In the genomic region with DNA sequence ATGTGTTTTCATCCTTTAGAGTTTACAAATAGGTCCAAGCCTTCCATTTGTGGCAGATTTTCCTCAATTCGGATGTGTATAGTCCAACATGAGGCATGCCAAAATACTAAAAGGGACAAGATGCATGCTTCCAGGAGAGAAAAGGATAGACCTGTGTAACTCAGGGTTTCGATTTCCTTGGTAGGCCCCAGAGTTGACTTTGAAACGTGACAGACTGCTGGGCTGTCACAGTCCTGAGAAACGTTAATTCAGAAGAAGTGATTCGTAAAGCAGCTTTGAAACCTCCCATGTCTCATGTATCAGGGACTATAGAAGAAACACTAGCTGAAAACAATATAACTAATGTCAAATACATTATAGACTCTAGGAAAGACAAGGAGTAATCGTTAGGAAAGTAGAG, we compare ENCODE assay signal across 25 mouse cellular contexts.
DNase-seq lines count a peak whose midpoint lies in the region; ATAC-seq and TF ChIP-seq lines count a peak whose summit lies in the region.
"Had no signal": no experiment of that assay in that cellular context is flagged by ENCODE, and none has a peak within 500 bp of the region (broad histone marks: within the 10 kb centered on the region; RNA-seq: fewer than 3 reads in every experiment).

No protein-coding gene starts in this region.

- peaks cover 70% of the 10 kb centered on the region for H3K36me3 ChIP-seq in heart, adult 2 months (ENCODE audit: control insufficient read depth, insufficient read depth, low read length)
- H3K36me3 ChIP-seq in heart, embryonic 11.5 days (ENCODE audit: control insufficient read depth, insufficient read depth, low read length), result no peaks in the 10 kb centered on the region
- H3K36me3 ChIP-seq in limb, embryonic 11.5 days (ENCODE audit: control insufficient read depth, insufficient read depth, low read length), result no peaks in the 10 kb centered on the region
- H3K36me3 ChIP-seq in limb, embryonic 10.5 days, result no peaks in the 10 kb centered on the region
- peaks cover 14 to 47% of the 10 kb centered on the region in 2 experiments for H3K36me3 ChIP-seq in CH12.LX (replicated peaks in 1 of 2; ENCODE audit: control insufficient read depth in 1 of 2, insufficient read depth in 1 of 2, low read length in 1 of 2)
- H3K36me3 ChIP-seq: forebrain, embryonic 10.5 days; heart, embryonic 15.5 days had no signal

- peaks cover 35% of the 10 kb centered on the region for H3K4me1 ChIP-seq in heart, adult 2 months (ENCODE audit: control insufficient read depth, insufficient read depth, low read length)
- H3K4me1 ChIP-seq in heart, embryonic 11.5 days (ENCODE audit: control insufficient read depth, insufficient read depth, low read length), result peaks cover 5% of the 10 kb centered on the region; the same call in 1 of the 2 replicates
- H3K4me1 ChIP-seq in limb, embryonic 11.5 days (ENCODE audit: control insufficient read depth, insufficient read depth, low read length), result peaks cover 3% of the 10 kb centered on the region; the same call in 1 of the 2 replicates
- peaks cover 6% of the 10 kb centered on the region for H3K4me1 ChIP-seq in limb, embryonic 10.5 days
- H3K4me1 ChIP-seq in CH12.LX (ENCODE audit: control insufficient read depth in 1 of 2, insufficient read depth in 2 of 2), result peaks cover 28 to 89% of the 10 kb centered on the region in 2 experiments
- peaks cover 31% of the 10 kb centered on the region for H3K4me1 ChIP-seq in brown adipose tissue, adult 24 weeks (ENCODE audit: control insufficient read depth, insufficient read depth, insufficient read length, low read length)

- H3K9ac ChIP-seq in heart, adult 2 months (ENCODE audit: low read depth, low read length), result no peak overlapping the region
- H3K9ac ChIP-seq in heart, embryonic 11.5 days (ENCODE audit: low read depth, low read length), result no peak overlapping the region
- no peak overlapping the region for H3K9ac ChIP-seq in limb, embryonic 11.5 days (ENCODE audit: low read length)
- peak overlapping the region; percentile 17; the same call in 1 of the 2 replicates for H3K9ac ChIP-seq in CH12.LX (ENCODE audit: insufficient read depth, low read depth)
- H3K9ac ChIP-seq: forebrain, embryonic 13.5 days; heart, embryonic 12.5 days; heart, embryonic 15.5 days; hindbrain, embryonic 14.5 days had no signal

- H3K9me3 ChIP-seq in heart, embryonic 11.5 days (replicated peaks; ENCODE audit: control insufficient read depth, low read length), result no peaks in the 10 kb centered on the region
- no peaks in the 10 kb centered on the region for H3K9me3 ChIP-seq in limb, embryonic 11.5 days (ENCODE audit: control insufficient read depth, low read length)
- H3K9me3 ChIP-seq in limb, embryonic 10.5 days (replicated peaks), result no peaks in the 10 kb centered on the region
- H3K9me3 ChIP-seq in CH12.LX (replicated peaks; ENCODE audit: low read length), result no peaks in the 10 kb centered on the region
- H3K9me3 ChIP-seq: forebrain, embryonic 10.5 days; forebrain, embryonic 13.5 days; heart, embryonic 12.5 days; heart, embryonic 15.5 days had no signal

- TF ChIP-seq EP300 in heart, adult 2 months (IDR thresholded peaks at IDR 0.05; ENCODE audit: insufficient read depth, low read depth, low read length), result no peak
- TF ChIP-seq EP300 in CH12.LX (IDR thresholded peaks at IDR 0.05; ENCODE audit: low read length), result no peak

- no peak for TF ChIP-seq CTCF in heart, adult 2 months (IDR thresholded peaks at IDR 0.05)
- no peak for TF ChIP-seq CTCF in CH12.LX (conservative IDR thresholded peaks at IDR 0.05 in 1 of 2, IDR thresholded peaks at IDR 0.05 in 1 of 2; ENCODE audit: low read depth in 2 of 2, low read length in 2 of 2)

- TF ChIP-seq RAD21 in CH12.LX (IDR thresholded peaks at IDR 0.05; ENCODE audit: low read depth, low read length), result no peak

- dilution Hi-C loops in CH12.LX (cut with MboI; ENCODE audit: extremely low pct_ligation_motif_present, extremely low pct_unique_long_range_greater_than_20kb, low sequenced_read_pairs), result no loop called here

- H3K4me3 ChIP-seq in heart, adult 2 months, result no peak overlapping the region
- H3K4me3 ChIP-seq in heart, embryonic 11.5 days (ENCODE audit: low read depth, low read length), result no peak overlapping the region
- no peak overlapping the region for H3K4me3 ChIP-seq in limb, embryonic 11.5 days (ENCODE audit: low read depth, low read length)
- no peak overlapping the region for H3K4me3 ChIP-seq in limb, embryonic 10.5 days
- no peak overlapping the region for H3K4me3 ChIP-seq in CH12.LX (replicated peaks in 1 of 3; ENCODE audit: low read depth in 2 of 3, low read length in 2 of 3, poor library complexity in 1 of 3)
- no peak overlapping the region for H3K4me3 ChIP-seq in brown adipose tissue, adult 24 weeks (ENCODE audit: insufficient read depth, low read depth, low read length)
- H3K4me3 ChIP-seq: forebrain, embryonic 10.5 days; forebrain, embryonic 13.5 days; heart, embryonic 12.5 days; heart, embryonic 15.5 days had no signal

- in situ Hi-C loops in CH12.LX (cut with MboI; ENCODE audit: low pct_ligation_motif_present, low pct_unique_long_range_greater_than_20kb, low sequenced_read_pairs), result no loop called here

- H3K4me2 ChIP-seq in heart, embryonic 11.5 days, result no peak overlapping the region
- no peak overlapping the region for H3K4me2 ChIP-seq in limb, embryonic 11.5 days (ENCODE audit: low read depth, severe bottlenecking)
- peak overlapping the region; percentile 90 for H3K4me2 ChIP-seq in CH12.LX (ENCODE audit: insufficient read depth, low read depth, poor library complexity, severe bottlenecking)
- H3K4me2 ChIP-seq: forebrain, embryonic 13.5 days; heart, embryonic 12.5 days; heart, embryonic 15.5 days; hindbrain, embryonic 14.5 days had no signal

- ATAC-seq in heart, embryonic 11.5 days (replicated peaks; ENCODE audit: insufficient number of reproducible peaks, low FRiP score, low TSS enrichment), result no peak
- no peak for ATAC-seq in limb, embryonic 11.5 days (ENCODE audit: insufficient number of reproducible peaks, low FRiP score, low TSS enrichment, low read depth)
- ATAC-seq: activated CD4-positive, CD25-positive, alpha-beta regulatory T cell, adult 4 months; CD4-positive, CD25-positive, alpha-beta regulatory T cell, adult 4 months; forebrain, embryonic 13.5 days; forebrain, embryonic 16.5 days; hindbrain, postnatal 0 days; inflammation-experienced regulatory T-cells, adult 6 months had no signal

- intact Hi-C loops in heart, adult 2 months (cut with DNase I), result no loop called here

- WGBS in heart, adult 2 months, result 64% methylated on average over 6 of the region's 6 CpGs
- whole genome bisulfite sequencing in heart, embryonic 11.5 days (ENCODE audit: insufficient replicate concordance), result 77% methylated on average over 6 of the region's 6 CpGs
- 78% methylated on average over 6 of the region's 6 CpGs for WGBS in limb, embryonic 11.5 days
- 78% methylated on average over 6 of the region's 6 CpGs for WGBS in limb, embryonic 10.5 days

- TF ChIP-seq POLR2A in heart, adult 2 months (IDR thresholded peaks at IDR 0.05; ENCODE audit: insufficient read depth, low read depth, low read length), result no peak
- TF ChIP-seq POLR2A in CH12.LX (IDR thresholded peaks at IDR 0.05; ENCODE audit: low read depth, low read length), result no peak

- H3K27ac ChIP-seq in heart, adult 2 months, result peak overlapping the region; percentile 32; the same call in 1 of the 2 replicates
- H3K27ac ChIP-seq in heart, embryonic 11.5 days (ENCODE audit: low read depth, low read length), result no peak overlapping the region
- no peak overlapping the region for H3K27ac ChIP-seq in limb, embryonic 11.5 days (replicated peaks; ENCODE audit: low read depth, low read length)
- H3K27ac ChIP-seq in limb, embryonic 10.5 days, result no peak overlapping the region
- peak overlapping the region; percentile 62 for H3K27ac ChIP-seq in CH12.LX (ENCODE audit: insufficient read depth, low read depth)
- H3K27ac ChIP-seq in brown adipose tissue, adult 24 weeks (replicated peaks; ENCODE audit: low read depth, low read length), result peak overlapping the region; percentile 75
- H3K27ac ChIP-seq: forebrain, embryonic 10.5 days; forebrain, embryonic 13.5 days; heart, embryonic 15.5 days; hindbrain, embryonic 14.5 days; hindbrain, postnatal 0 days had no signal

- H3K27me3 ChIP-seq in heart, adult 2 months (ENCODE audit: control insufficient read depth, insufficient read depth, low read length), result no peaks in the 10 kb centered on the region
- no peaks in the 10 kb centered on the region for H3K27me3 ChIP-seq in heart, embryonic 11.5 days (ENCODE audit: control insufficient read depth, insufficient read depth, low read length)
- no peaks in the 10 kb centered on the region for H3K27me3 ChIP-seq in limb, embryonic 11.5 days (ENCODE audit: control insufficient read depth, insufficient read depth, low read length)
- no peaks in the 10 kb centered on the region for H3K27me3 ChIP-seq in limb, embryonic 10.5 days (ENCODE audit: low read depth, poor library complexity, severe bottlenecking)
- H3K27me3 ChIP-seq in CH12.LX (replicated peaks), result no peaks in the 10 kb centered on the region
- H3K27me3 ChIP-seq: forebrain, embryonic 13.5 days; heart, embryonic 12.5 days; heart, embryonic 15.5 days had no signal

- H3K79me2 ChIP-seq in heart, adult 2 months (replicated peaks; ENCODE audit: control insufficient read depth, insufficient read depth, low read length), result peaks cover 11% of the 10 kb centered on the region
- peaks cover 78% of the 10 kb centered on the region for H3K79me2 ChIP-seq in CH12.LX (replicated peaks; ENCODE audit: control insufficient read depth, extremely low read depth, insufficient read depth, poor library complexity, severe bottlenecking)

- DNase-seq in heart, adult 2 months, result peak in 1 of 2 experiments; percentile 13
- peak; percentile 2 for DNase-seq in limb, embryonic 11.5 days (ENCODE audit: low spot score)
- DNase-seq in limb, embryonic 10.5 days (ENCODE audit: low spot score), result no peak
- no peak for DNase-seq in CH12.LX (ENCODE audit: extremely low read depth)
- DNase-seq: adrenal gland, adult 8-10 months; adrenal gland, postnatal 25 days; cerebellum, adult 18-20 months; cerebellum, adult 9-10 months; cerebellum, postnatal 14 days; gastrocnemius, postnatal 25 days; heart, postnatal 10 days; heart, postnatal 36 days; kidney, adult 11 months had no signal

TF ChIP-seq in CH12.LX, 34 proteins besides CTCF, POLR2A, EP300 and RAD21:
- no peak for TF ChIP-seq IRF4 (IDR thresholded peaks at IDR 0.05; ENCODE audit: low read depth, low read length)
- TF ChIP-seq RCOR1 (conservative IDR thresholded peaks at IDR 0.05; ENCODE audit: low read depth, low read length), result no peak
- peak; percentile 33; the same call in 1 of the 2 replicates for TF ChIP-seq CHD1 (IDR thresholded peaks at IDR 0.05; ENCODE audit: low read depth, low read length)
- TF ChIP-seq BHLHE40 (IDR thresholded peaks at IDR 0.05; ENCODE audit: low read depth, low read length), result peak; percentile 97
- TF ChIP-seq TCF12 (IDR thresholded peaks at IDR 0.05; ENCODE audit: low read depth, low read length), result no peak
- no peak for TF ChIP-seq USF1 (IDR thresholded peaks at IDR 0.05; ENCODE audit: low read depth, low read length)
- no peak for TF ChIP-seq NRF1 (IDR thresholded peaks at IDR 0.05; ENCODE audit: low read depth, low read length)

Comparison
In these comparisons a context has a peak if more than half of its experiments do, and no peak if none do; other contexts are left out.
1. H3K27ac ChIP-seq: peak in heart, adult 2 months (single experiment), CH12.LX (single experiment) and brown adipose tissue, adult 24 weeks (single experiment); none in heart, embryonic 11.5 days (single experiment), limb, embryonic 11.5 days (single experiment) and limb, embryonic 10.5 days (single experiment).